Mouse (Mus musculus): ENCODE results near the gene Mdga2. TPM values are rescaled to one million over a fixed set of nuclear protein-coding genes. Genes with fewer than 3 reads are reported as not detected.

Mdga2 gene
- total and polyA plus RNA-seq, 3 experiments, result 1.6 TPM; not detected in 2

DNA sequence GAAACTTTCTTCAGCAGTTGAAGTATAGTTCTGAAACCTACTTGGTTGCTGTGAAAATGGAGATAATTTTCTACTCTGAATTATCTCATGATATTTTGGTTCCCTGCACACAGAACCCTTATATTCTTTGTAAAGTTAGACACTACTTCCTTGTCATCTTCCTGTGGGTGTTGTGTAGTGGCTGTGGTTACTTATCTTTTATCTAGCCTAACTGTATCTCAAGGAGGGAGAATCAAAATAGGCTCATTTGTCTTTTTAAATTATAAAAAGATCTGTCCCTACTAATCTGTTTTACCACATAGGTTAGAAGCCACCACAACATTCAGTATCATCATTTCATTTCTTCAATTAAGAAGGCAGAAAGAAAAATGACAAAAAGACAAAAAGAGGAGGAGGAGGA lies 127.9 kb downstream of the Mdga2 start:
- Histone ChIP-seq H3K9me3 (replicated peaks) (no peaks in the 10 kb centered on the region), H3K4me3 (ENCODE audit: low read depth, low read length) (no peak overlapping the region), H3K36me3 (replicated peaks) (no peaks in the 10 kb centered on the region), H3K4me1 (ENCODE audit: insufficient read depth, low read depth, low read length) (no peaks in the 10 kb centered on the region), H3K27me3 (ENCODE audit: insufficient read depth, low read length) (no peaks in the 10 kb centered on the region)
- TF ChIP-seq POLR2AphosphoS5 (IDR thresholded peaks at IDR 0.05; ENCODE audit: insufficient replicate concordance, low read depth, low read length), result no peak
- TF ChIP-seq CTCF (IDR thresholded peaks at IDR 0.05; ENCODE audit: low read depth, low read length), result no peak
- no peak for TF ChIP-seq TAL1 (conservative IDR thresholded peaks at IDR 0.05; ENCODE audit: low read depth, low read length)
- TF ChIP-seq GATA1 (IDR thresholded peaks at IDR 0.05; ENCODE audit: borderline replicate concordance, low read length), result no peak
- TF ChIP-seq GATA2 (IDR thresholded peaks at IDR 0.05; ENCODE audit: borderline replicate concordance, low read depth, low read length), result no peak
- ATAC-seq (ENCODE audit: extremely low read depth, insufficient number of reproducible peaks, low FRiP score, poor library complexity, severe bottlenecking) (no peak), DNase-seq (ENCODE audit: low spot score) (no peak)

DNA sequence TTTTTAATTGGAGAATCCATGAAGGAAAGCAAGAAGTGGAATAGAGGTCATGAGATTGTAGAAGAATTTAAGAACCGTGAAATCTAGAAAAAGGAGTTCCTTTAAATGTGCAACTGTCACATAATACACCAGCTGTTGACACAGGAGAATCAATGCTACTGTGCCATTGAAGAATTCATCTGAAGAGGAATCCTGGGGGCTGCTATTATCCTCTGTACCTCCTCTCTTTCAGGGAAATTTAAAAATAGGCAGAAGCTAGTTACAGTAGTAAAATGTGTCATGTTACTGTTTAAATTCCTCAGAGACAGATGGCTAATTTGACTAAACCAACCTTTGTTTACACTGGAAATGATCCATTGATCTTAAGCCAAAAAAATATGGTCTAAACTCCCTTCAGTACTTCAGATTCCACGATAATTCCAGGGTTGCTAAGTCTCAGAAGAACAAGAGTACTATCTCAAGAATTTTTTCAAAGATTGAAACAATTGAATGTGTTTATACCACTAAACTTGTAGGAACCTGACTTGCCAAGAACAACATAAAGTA lies 131.9 kb downstream of the Mdga2 start:
- DNase-seq (ENCODE audit: low spot score) (no peak), ATAC-seq (ENCODE audit: extremely low read depth, insufficient number of reproducible peaks, low FRiP score, poor library complexity, severe bottlenecking) (no peak)
- no peaks in the 10 kb centered on the region for H3K9me3 ChIP-seq (replicated peaks)
- H3K4me3 ChIP-seq (ENCODE audit: low read depth, low read length), result no peak overlapping the region
- TF ChIP-seq POLR2AphosphoS5 (IDR thresholded peaks at IDR 0.05; ENCODE audit: insufficient replicate concordance, low read depth, low read length) (no peak), GATA1 (IDR thresholded peaks at IDR 0.05; ENCODE audit: borderline replicate concordance, low read length) (no peak), TAL1 (conservative IDR thresholded peaks at IDR 0.05; ENCODE audit: low read depth, low read length) (no peak), GATA2 (IDR thresholded peaks at IDR 0.05; ENCODE audit: borderline replicate concordance, low read depth, low read length) (no peak), CTCF (IDR thresholded peaks at IDR 0.05; ENCODE audit: low read depth, low read length) (no peak)
- H3K27me3 ChIP-seq (ENCODE audit: insufficient read depth, low read length), result no peaks in the 10 kb centered on the region
- H3K4me1 ChIP-seq (ENCODE audit: insufficient read depth, low read depth, low read length), result no peaks in the 10 kb centered on the region
- H3K36me3 ChIP-seq (replicated peaks), result no peaks in the 10 kb centered on the region

DNA sequence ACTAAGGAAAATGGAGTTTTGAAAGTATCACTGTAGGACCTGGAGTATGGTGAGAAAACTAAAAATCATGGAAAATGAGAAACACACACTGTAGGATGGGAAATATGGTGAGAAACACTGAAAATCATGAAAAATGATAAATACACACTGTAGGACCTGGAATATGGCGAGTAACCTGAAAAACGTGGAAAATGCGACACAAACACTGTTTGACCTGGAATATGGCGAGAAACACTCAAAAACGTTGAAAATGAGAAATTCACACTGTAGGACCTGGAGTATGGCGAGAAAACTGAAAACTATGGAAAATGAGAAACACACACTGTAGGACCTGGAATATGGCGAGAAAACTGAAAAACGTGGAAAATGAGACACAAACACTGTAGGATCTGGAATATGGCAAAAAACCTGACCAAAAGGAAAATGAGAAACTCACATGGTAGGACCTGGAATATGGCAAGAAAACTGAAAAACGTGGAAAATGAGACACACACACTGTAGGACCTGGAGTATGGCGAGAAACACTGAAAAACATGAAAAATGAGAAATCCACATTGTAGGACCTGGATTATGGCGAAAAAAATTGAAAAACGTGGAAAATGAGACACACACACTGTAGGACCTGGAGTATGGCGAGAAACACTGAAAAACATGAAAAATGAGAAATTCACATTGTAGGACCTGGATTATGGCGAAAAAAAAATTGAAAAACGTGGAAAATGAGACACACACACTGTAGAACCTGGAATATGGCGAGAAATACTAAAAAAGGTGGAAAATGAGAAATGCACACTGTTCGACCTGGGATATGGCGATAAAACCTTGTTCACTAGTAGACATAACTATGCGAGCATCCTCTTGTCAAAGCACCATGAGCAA lies 163.0 kb downstream of the Mdga2 start:
- no peak for TF ChIP-seq GATA2 (IDR thresholded peaks at IDR 0.05; ENCODE audit: borderline replicate concordance, low read depth, low read length)
- TF ChIP-seq TAL1 (conservative IDR thresholded peaks at IDR 0.05; ENCODE audit: low read depth, low read length), result no peak
- TF ChIP-seq CTCF (IDR thresholded peaks at IDR 0.05; ENCODE audit: low read depth, low read length), result no peak
- TF ChIP-seq GATA1 (IDR thresholded peaks at IDR 0.05; ENCODE audit: borderline replicate concordance, low read length), result no peak
- TF ChIP-seq POLR2AphosphoS5 (IDR thresholded peaks at IDR 0.05; ENCODE audit: insufficient replicate concordance, low read depth, low read length), result no peak
- Histone ChIP-seq H3K27me3 (ENCODE audit: insufficient read depth, low read length) (no peaks in the 10 kb centered on the region), H3K9me3 (replicated peaks) (peaks cover 14% of the 10 kb centered on the region), H3K36me3 (replicated peaks) (no peaks in the 10 kb centered on the region), H3K4me3 (ENCODE audit: low read depth, low read length) (no peak overlapping the region), H3K4me1 (ENCODE audit: insufficient read depth, low read depth, low read length) (no peaks in the 10 kb centered on the region)
- ATAC-seq (ENCODE audit: extremely low read depth, insufficient number of reproducible peaks, low FRiP score, poor library complexity, severe bottlenecking) (peak; percentile 76), DNase-seq (ENCODE audit: low spot score) (no peak)

- H3K36me3 ChIP-seq (replicated peaks), result no peaks in the 10 kb centered on the region
- TF ChIP-seq GATA1 (IDR thresholded peaks at IDR 0.05; ENCODE audit: borderline replicate concordance, low read length) (no peak), TAL1 (conservative IDR thresholded peaks at IDR 0.05; ENCODE audit: low read depth, low read length) (no peak), GATA2 (IDR thresholded peaks at IDR 0.05; ENCODE audit: borderline replicate concordance, low read depth, low read length) (no peak), CTCF (IDR thresholded peaks at IDR 0.05; ENCODE audit: low read depth, low read length) (no peak), POLR2AphosphoS5 (IDR thresholded peaks at IDR 0.05; ENCODE audit: insufficient replicate concordance, low read depth, low read length) (no peak)
- peaks cover 14% of the 10 kb centered on the region for H3K9me3 ChIP-seq (replicated peaks)
- H3K4me3 ChIP-seq (ENCODE audit: low read depth, low read length), result no peak overlapping the region
- DNase-seq (ENCODE audit: low spot score) (no peak), ATAC-seq (ENCODE audit: extremely low read depth, insufficient number of reproducible peaks, low FRiP score, poor library complexity, severe bottlenecking) (no peak)
- H3K27me3 ChIP-seq (ENCODE audit: insufficient read depth, low read length), result no peaks in the 10 kb centered on the region
- no peaks in the 10 kb centered on the region for H3K4me1 ChIP-seq (ENCODE audit: insufficient read depth, low read depth, low read length)
Measured at GRCm38 (mm10) chr12:67056621-67057020, 165.7 kb downstream of the Mdga2 start.

- DNase-seq (ENCODE audit: low spot score) (no peak), ATAC-seq (ENCODE audit: extremely low read depth, insufficient number of reproducible peaks, low FRiP score, poor library complexity, severe bottlenecking) (no peak)
- Histone ChIP-seq H3K4me3 (ENCODE audit: low read depth, low read length) (no peak overlapping the region), H3K36me3 (replicated peaks) (no peaks in the 10 kb centered on the region), H3K9me3 (replicated peaks) (peaks cover 6% of the 10 kb centered on the region), H3K27me3 (ENCODE audit: insufficient read depth, low read length) (no peaks in the 10 kb centered on the region), H3K4me1 (ENCODE audit: insufficient read depth, low read depth, low read length) (no peaks in the 10 kb centered on the region)
- TF ChIP-seq TAL1 (conservative IDR thresholded peaks at IDR 0.05; ENCODE audit: low read depth, low read length) (no peak), POLR2AphosphoS5 (IDR thresholded peaks at IDR 0.05; ENCODE audit: insufficient replicate concordance, low read depth, low read length) (no peak), GATA1 (IDR thresholded peaks at IDR 0.05; ENCODE audit: borderline replicate concordance, low read length) (no peak)
Measured at GRCm38 (mm10) chr12:67045099-67045750, 177.1 kb downstream of the Mdga2 start.

DNA sequence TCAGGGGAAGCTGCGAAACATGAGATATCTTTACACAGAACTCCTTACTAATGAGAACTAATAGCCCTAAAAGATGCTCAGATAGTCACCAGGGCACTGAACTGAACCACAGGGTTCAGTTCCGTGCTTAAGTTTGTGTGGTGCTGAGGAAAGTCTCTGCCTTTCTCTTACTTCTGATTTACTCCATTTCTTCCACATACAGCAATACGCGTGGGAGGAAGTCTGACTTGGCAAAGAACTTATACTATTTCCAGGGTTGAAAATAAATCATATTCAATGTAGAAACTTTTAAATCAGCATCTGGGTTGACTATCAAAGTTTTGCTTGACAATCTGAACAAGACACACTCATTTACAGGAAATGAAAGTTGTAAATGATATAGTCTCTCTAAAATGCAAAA lies 180.5 kb downstream of the Mdga2 start:
- TF ChIP-seq CTCF (IDR thresholded peaks at IDR 0.05; ENCODE audit: low read depth, low read length) (no peak), GATA1 (IDR thresholded peaks at IDR 0.05; ENCODE audit: borderline replicate concordance, low read length) (no peak), GATA2 (IDR thresholded peaks at IDR 0.05; ENCODE audit: borderline replicate concordance, low read depth, low read length) (no peak), TAL1 (conservative IDR thresholded peaks at IDR 0.05; ENCODE audit: low read depth, low read length) (no peak), POLR2AphosphoS5 (IDR thresholded peaks at IDR 0.05; ENCODE audit: insufficient replicate concordance, low read depth, low read length) (no peak)
- Histone ChIP-seq H3K4me1 (ENCODE audit: insufficient read depth, low read depth, low read length) (no peaks in the 10 kb centered on the region), H3K9me3 (replicated peaks) (peaks cover 6% of the 10 kb centered on the region), H3K4me3 (ENCODE audit: low read depth, low read length) (no peak overlapping the region), H3K36me3 (replicated peaks) (no peaks in the 10 kb centered on the region), H3K27me3 (ENCODE audit: insufficient read depth, low read length) (no peaks in the 10 kb centered on the region)
- no peak for ATAC-seq (ENCODE audit: extremely low read depth, insufficient number of reproducible peaks, low FRiP score, poor library complexity, severe bottlenecking)
- no peak for DNase-seq (ENCODE audit: low spot score)
